Mouse (Mus musculus) midbrain, embryonic 14.5 days (tissue): ENCODE data around the gene Tmem135. TPM values are rescaled to one million over a fixed set of nuclear protein-coding genes. Genes with fewer than 3 reads are reported as not detected.

Experiments
- ATAC-seq: fragments of 200-750 bp; cut with Nextera tagmentation; 2 replicates; pipeline ENCODE4 v1.8.0; 2017; ENCODE audit warnings: moderate number of reproducible peaks, moderate library complexity; ENCODE audit not compliant: low FRiP score, low TSS enrichment
- DNase-seq: peaks from one replicate; pipeline ENCODE4 v3.0.0-alpha.2; 2015
- H3K27ac ChIP-seq: fragments of 300-500 bp; sonication (generic); replicated peaks from 2 replicates; pipeline ENCODE4 v1.5.1; 2014; ENCODE audit warnings: mild to moderate bottlenecking, low read depth, low read length, moderate library complexity
- H3K27me3 ChIP-seq: fragments of 300-500 bp; sonication (generic); 2 replicates; pipeline ENCODE4 v1.6.1; 2014; ENCODE audit warnings: low read length, control low read depth, mixed read lengths; ENCODE audit not compliant: control insufficient read depth, insufficient read depth
- H3K36me3 ChIP-seq: fragments of 300-500 bp; sonication (generic); 2 replicates; pipeline ENCODE4 v1.6.1; 2014; ENCODE audit warnings: low read length, control low read depth; ENCODE audit not compliant: control insufficient read depth, insufficient read depth
- H3K4me1 ChIP-seq: fragments of 300-500 bp; sonication (generic); 2 replicates; pipeline ENCODE4 v1.6.1; 2014; ENCODE audit warnings: mild to moderate bottlenecking, antibody characterized with exemption, low read length, control low read depth; ENCODE audit not compliant: control insufficient read depth, insufficient read depth
- H3K4me2 ChIP-seq: fragments of 300-500 bp; sonication (generic); 2 replicates; pipeline ENCODE4 v1.6.1; 2014; ENCODE audit warnings: mild to moderate bottlenecking, low read length, moderate library complexity
- H3K4me3 ChIP-seq: fragments of 300-500 bp; sonication (generic); replicated peaks from 2 replicates; pipeline ENCODE4 v1.5.1; 2014; ENCODE audit warnings: low read depth, low read length
- H3K9ac ChIP-seq: fragments of 300-500 bp; sonication (generic); replicated peaks from 2 replicates; pipeline ENCODE4 v1.6.1; 2014; ENCODE audit warnings: mild to moderate bottlenecking, low read length, moderate library complexity
- H3K9me3 ChIP-seq: fragments of 300-500 bp; sonication (generic); 2 replicates; pipeline ENCODE4 v1.6.1; 2016; ENCODE audit warnings: low read length, control low read depth, mixed read lengths; ENCODE audit not compliant: control insufficient read depth
- WGBS: fragments of 180-500 bp; shearing (Covaris S2); extraction: QIAGEN DNeasy Blood & Tissue Kit; methylation state at CpG from one replicate; pipeline ENCODE4 v1.1.7; 2014; 5-methylcytosine and 5-hydroxymethylcytosine counted together
- polyA plus RNA-seq: library from polyadenylated mRNA; unstranded; fragments of >200 nt; fragmentation: Nextera tagmentation; extraction: Ambion mirVana; gene quantifications from 2 replicates; pipeline ENCODE4 v1.2.1, GENCODE M21; 2014

Tmem135 gene
- polyA plus RNA-seq, result 24.0 and 26.4 TPM in 2 replicates

DNA sequence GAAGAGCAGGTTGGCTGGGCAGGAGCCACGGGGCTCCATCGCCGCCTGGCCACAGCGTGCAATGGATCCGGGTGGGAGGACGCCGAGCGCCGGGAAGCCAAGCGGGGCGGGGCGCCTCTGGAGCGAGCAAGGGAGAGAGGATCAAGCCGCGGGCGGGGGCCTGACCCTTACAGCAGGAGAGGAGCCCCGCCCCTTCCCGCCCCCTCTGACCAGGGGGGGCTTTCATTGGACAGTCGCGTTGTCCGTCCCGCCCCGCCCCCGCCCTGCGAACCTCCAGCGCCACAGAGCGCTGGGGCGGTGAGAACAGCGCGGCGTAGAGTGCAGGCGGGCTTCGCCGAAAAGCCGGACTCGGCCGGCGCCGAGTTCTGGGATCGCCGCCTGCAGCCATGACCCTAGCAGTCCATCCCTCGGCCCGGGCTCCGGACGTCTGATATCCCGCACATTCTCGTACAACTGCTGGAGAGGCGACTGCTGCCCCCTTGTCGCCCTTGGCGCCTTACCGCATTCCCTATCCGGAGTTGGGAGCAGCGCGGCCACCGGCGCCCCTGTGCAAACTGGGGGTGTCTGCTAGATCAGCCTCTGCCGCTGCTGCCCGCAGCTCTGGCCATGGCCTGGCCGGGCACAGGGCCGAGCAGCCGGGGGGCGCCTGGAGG is at the start of gene Tmem135, which contains the start of gene Fzd4:
TSS of gene Tmem135 (minus strand) at position 142 of the 653 bp plus-strand sequence.
TSS of gene Fzd4 (plus strand) at position 275 of the 653 bp plus-strand sequence.
- Histone ChIP-seq H3K27me3 (peaks cover 20% of the 10 kb centered on the region), H3K27ac (peak within 1 kb of the TSS; percentile 78), H3K9ac (peak within 1 kb of the TSS; percentile 60), H3K9me3 (no peaks in the 10 kb centered on the region), H3K36me3 (no peaks in the 10 kb centered on the region), H3K4me1 (peaks cover 9% of the 10 kb centered on the region; the same call in 1 of the 2 replicates), H3K4me3 (peak within 1 kb of the TSS; percentile 65), H3K4me2 (peak within 1 kb of the TSS; percentile 100)
- ATAC-seq (peak; percentile 96), DNase-seq (peak; percentile 96)
- WGBS, result under 1% methylated on average over 58 of the region's 62 CpGs

- H3K9me3 ChIP-seq, result no peaks in the 10 kb centered on the region
- H3K4me2 ChIP-seq, result no peak overlapping the region
- DNase-seq, result no peak
- H3K36me3 ChIP-seq, result no peaks in the 10 kb centered on the region
- no peak overlapping the region for H3K4me3 ChIP-seq
- no peaks in the 10 kb centered on the region for H3K27me3 ChIP-seq
- no peak overlapping the region for H3K27ac ChIP-seq
- no peak overlapping the region for H3K9ac ChIP-seq
- ATAC-seq, result no peak
- WGBS, result 63% methylated on average over 2 of the region's 2 CpGs
- H3K4me1 ChIP-seq, result no peaks in the 10 kb centered on the region
Measured at GRCm38 (mm10) chr7:89450312-89450711, 46.3 kb upstream of the Tmem135 start.

DNA sequence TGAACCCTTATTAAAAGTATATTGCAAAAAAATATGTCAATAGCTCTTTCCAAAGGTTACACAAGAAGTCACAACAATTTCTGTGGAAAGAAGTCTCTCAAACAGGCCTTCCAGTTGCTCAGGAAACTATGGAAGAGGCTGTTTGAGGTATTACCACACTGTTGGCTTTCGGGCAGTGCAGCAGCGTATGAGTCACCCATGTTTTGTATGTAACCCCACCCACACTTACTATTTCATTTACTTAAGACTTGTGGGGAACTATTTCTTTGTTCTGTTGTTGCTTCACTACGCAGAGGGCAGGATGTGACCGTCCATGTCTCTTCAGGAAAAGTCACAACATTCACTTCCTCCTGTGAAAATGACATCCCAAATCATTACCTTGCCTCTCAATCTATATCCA is 41.1 kb upstream of the Tmem135 start:
- Histone ChIP-seq H3K9ac (no peak overlapping the region), H3K36me3 (no peaks in the 10 kb centered on the region), H3K4me3 (no peak overlapping the region), H3K4me1 (no peaks in the 10 kb centered on the region), H3K9me3 (no peaks in the 10 kb centered on the region), H3K4me2 (no peak overlapping the region), H3K27me3 (no peaks in the 10 kb centered on the region), H3K27ac (no peak overlapping the region)
- no peak for DNase-seq
- no peak for ATAC-seq
- WGBS, result 92% methylated on average over 4 of the region's 4 CpGs

GRCm38 (mm10) chr7:89442242-89442641 is 38.2 kb upstream of the Tmem135 start:
- 59% methylated on average over 4 of the region's 4 CpGs for WGBS
- DNase-seq (no peak), ATAC-seq (no peak)
- no peaks in the 10 kb centered on the region for H3K4me1 ChIP-seq
- H3K4me2 ChIP-seq, result no peak overlapping the region
- no peak overlapping the region for H3K27ac ChIP-seq
- no peak overlapping the region for H3K4me3 ChIP-seq
- H3K36me3 ChIP-seq, result no peaks in the 10 kb centered on the region
- no peaks in the 10 kb centered on the region for H3K9me3 ChIP-seq
- no peak overlapping the region for H3K9ac ChIP-seq
- no peaks in the 10 kb centered on the region for H3K27me3 ChIP-seq

- Histone ChIP-seq H3K27me3 (no peaks in the 10 kb centered on the region), H3K4me3 (no peak overlapping the region), H3K4me2 (no peak overlapping the region), H3K9me3 (no peaks in the 10 kb centered on the region), H3K4me1 (no peaks in the 10 kb centered on the region), H3K27ac (no peak overlapping the region), H3K9ac (no peak overlapping the region), H3K36me3 (no peaks in the 10 kb centered on the region)
- ATAC-seq (no peak), DNase-seq (no peak)
- WGBS, result 84% methylated on average over 7 of the region's 7 CpGs
Measured at GRCm38 (mm10) chr7:89441291-89441690, 37.3 kb upstream of the Tmem135 start.

GRCm38 (mm10) chr7:89437589-89437988 is 33.6 kb upstream of the Tmem135 start:
- ATAC-seq, result no peak
- Histone ChIP-seq H3K27me3 (no peaks in the 10 kb centered on the region), H3K9ac (no peak overlapping the region), H3K36me3 (no peaks in the 10 kb centered on the region), H3K4me3 (no peak overlapping the region), H3K27ac (no peak overlapping the region), H3K4me2 (no peak overlapping the region), H3K4me1 (no peaks in the 10 kb centered on the region), H3K9me3 (no peaks in the 10 kb centered on the region)
- WGBS, result 58% methylated on average over 4 of the region's 4 CpGs
- peak; percentile 61 for DNase-seq

- ATAC-seq (no peak), DNase-seq (no peak)
- H3K4me2 ChIP-seq, result no peak overlapping the region
- 92% methylated on average over 5 of the region's 5 CpGs for WGBS
- H3K9me3 ChIP-seq, result no peaks in the 10 kb centered on the region
- no peak overlapping the region for H3K27ac ChIP-seq
- no peaks in the 10 kb centered on the region for H3K27me3 ChIP-seq
- H3K36me3 ChIP-seq, result no peaks in the 10 kb centered on the region
- H3K4me1 ChIP-seq, result no peaks in the 10 kb centered on the region
- H3K9ac ChIP-seq, result no peak overlapping the region
- no peak overlapping the region for H3K4me3 ChIP-seq
Measured at GRCm38 (mm10) chr7:89436404-89436803, 32.4 kb upstream of the Tmem135 start.

- Histone ChIP-seq H3K4me2 (no peak overlapping the region), H3K9me3 (no peaks in the 10 kb centered on the region), H3K27me3 (no peaks in the 10 kb centered on the region), H3K4me3 (no peak overlapping the region), H3K4me1 (no peaks in the 10 kb centered on the region), H3K36me3 (no peaks in the 10 kb centered on the region), H3K9ac (no peak overlapping the region), H3K27ac (no peak overlapping the region)
- 70% methylated on average over 8 of the region's 8 CpGs for WGBS
- DNase-seq (no peak), ATAC-seq (no peak)
Measured at GRCm38 (mm10) chr7:89433893-89434616, 30.0 kb upstream of the Tmem135 start.
